Mouse (Mus musculus) right cerebral cortex, adult 2 months (tissue): ENCODE data around the gene Htr7.

ENCODE experiments used
- DNase-seq, 2 experiments: peaks; one replicate each; pipeline ENCODE4 v3.0.0; 2021 to 2022; ENCODE audit warnings: low spot score in 2 of 2

Gene Htr7

DNA sequence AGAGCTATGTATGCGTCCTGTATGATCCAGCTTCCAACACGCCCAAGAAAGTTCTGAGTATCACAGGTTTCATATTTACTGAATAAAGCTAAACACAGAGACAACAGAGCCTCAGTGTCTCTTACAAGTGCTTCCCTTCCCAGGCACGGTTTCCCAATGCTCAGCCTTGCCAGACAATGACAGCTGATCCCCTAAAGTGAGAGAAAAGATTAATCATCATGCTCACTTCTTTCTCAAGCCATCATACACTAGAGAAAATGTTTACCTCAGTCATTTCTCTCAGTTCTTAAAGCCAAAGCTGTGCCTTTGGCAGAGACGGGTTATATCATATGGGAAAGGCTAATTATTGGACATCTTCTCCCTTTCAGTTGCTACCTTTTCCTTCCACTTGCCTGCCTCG is 99.7 kb downstream of the Htr7 start:
- DNase-seq: no peak

DNA sequence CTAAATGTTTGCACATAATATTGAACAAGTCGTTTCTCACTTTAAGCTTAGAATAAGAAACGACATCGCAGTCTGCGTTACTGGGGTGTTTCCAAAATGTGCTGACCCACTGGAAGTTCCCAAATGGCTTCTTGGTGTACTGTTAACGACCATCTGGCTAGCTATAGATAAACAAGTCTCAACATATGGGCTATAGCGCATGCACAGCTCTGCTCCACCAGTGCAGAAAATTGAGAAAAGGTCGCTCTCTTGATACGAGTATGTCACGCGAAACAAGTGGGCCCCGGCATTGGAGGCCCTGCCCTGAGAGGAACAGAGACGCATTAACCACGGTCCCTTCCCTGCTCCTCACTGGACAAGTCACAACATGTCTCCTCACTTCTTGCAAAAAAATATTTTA is 101.6 kb downstream of the Htr7 start:
- no peak for DNase-seq

DNA sequence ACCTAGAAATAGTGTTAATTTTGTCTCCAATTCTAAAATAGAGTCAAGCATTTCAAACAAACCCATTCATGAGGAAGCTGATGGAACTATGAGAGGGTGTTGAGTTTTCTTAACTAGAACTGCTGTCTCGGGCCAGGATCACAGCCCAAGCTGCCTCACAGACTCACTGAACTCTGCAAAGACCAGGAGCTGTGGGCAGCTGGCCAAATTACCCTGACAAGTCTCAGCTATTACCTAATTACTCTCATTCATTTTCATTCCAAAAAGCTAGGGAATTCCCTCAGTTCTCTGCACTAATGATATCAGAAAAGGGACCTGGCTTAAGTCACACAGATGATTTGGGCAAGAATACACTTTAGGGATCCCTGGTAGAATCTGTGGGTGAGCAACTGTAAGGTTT is 107.4 kb downstream of the Htr7 start:
- peak in 1 of 2 experiments; percentile 5 for DNase-seq

DNA sequence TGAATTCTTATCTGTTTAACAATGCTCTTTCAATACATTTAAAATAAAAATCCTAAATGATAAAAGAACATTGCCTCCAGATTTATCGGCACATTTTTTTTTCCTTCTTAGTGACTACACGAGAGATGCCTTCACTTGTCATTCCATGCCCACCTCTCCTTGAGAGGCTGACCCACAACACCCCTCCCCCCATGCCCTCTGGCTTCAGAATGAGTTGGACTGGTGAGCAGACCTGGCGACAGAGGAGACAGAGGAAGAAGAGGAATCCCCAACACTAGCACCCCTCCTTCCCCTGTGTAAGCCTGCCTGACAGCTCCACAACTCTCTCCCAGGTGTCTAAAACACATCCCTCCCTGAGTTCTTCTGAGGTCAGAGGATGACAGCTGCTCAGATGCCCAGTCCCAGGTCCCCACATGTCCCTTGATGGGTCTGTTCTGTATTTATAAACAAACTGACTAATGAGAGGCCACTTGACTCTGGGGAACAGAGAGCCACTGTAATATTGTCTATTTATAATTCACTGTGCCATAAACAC is 132.3 kb downstream of the Htr7 start:
- DNase-seq: no peak

DNA sequence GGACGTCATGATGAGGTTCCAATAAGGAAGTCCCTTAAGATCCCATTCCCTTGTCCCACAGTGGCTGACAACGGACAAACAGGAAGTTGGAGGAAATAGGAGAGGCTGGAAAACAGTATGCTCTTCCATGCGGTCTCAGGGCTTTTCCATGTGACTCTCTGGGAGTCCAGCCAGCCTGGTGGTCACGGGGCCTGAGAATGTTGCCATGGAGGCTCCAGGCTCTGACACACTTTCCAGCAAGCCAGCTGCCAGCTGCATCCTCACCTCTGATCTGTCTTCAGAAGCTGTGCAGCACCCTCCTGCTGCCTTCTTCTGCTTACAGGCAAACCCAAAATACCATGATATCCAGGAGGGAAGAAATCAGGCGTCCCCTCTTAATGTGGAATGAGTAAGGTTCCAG is 132.9 kb downstream of the Htr7 start:
- peak; percentile 72 to 83 for DNase-seq
